In the genomic region with DNA sequence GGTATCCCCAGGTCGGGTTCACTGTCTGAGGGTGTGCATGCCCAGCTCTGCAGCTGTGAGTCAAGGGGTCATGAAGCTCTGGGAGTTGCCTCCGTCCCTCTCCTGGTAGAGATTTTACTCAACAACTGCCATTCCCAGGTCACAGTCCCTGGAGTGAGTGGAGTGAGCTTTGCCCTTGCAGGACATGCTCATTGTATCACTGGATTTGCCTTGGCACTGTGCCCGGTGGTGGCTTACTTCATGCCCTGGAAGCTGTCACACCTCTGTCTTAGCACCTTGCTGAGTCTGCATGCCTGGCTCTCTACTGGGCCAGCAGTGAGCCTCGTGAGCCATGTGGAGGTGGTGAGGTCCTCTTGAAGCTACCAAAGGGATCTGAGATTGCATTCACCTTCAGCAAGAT, we compare ENCODE assay signal across 11 mouse cellular contexts.
DNase-seq lines count a peak whose midpoint lies in the region; ATAC-seq lines count a peak whose summit lies in the region.
"Had no signal": no experiment of that assay in that cellular context is flagged by ENCODE, and none has a peak within 500 bp of the region (broad histone marks: within the 10 kb centered on the region; RNA-seq: fewer than 3 reads in every experiment).

No protein-coding gene starts in this region.

- no peak for DNase-seq in liver, embryonic 11.5 days (ENCODE audit: low spot score)
- peak; percentile 37 to 60 for DNase-seq in lung, postnatal 4 days
- DNase-seq in frontal cortex, postnatal 36 days (ENCODE audit: low spot score in 2 of 2), result no peak
- no peak for DNase-seq in midbrain, embryonic 11.5 days (ENCODE audit: low spot score, missing footprints)
- DNase-seq: right cerebral cortex, adult 18-20 months had no signal

- no peak overlapping the region for H3K4me3 ChIP-seq in liver, embryonic 16.5 days (ENCODE audit: low read depth, low read length)
- no peak overlapping the region for H3K4me3 ChIP-seq in liver, embryonic 11.5 days (ENCODE audit: low read depth, low read length)
- no peak overlapping the region for H3K4me3 ChIP-seq in heart, embryonic 14.5 days (ENCODE audit: control insufficient read depth in 1 of 2, insufficient read depth in 1 of 2, low read depth in 1 of 2, low read length in 2 of 2)
- H3K4me3 ChIP-seq in kidney, embryonic 16.5 days (ENCODE audit: low read length), result no peak overlapping the region
- no peak overlapping the region for H3K4me3 ChIP-seq in midbrain, embryonic 15.5 days
- no peak overlapping the region for H3K4me3 ChIP-seq in midbrain, embryonic 11.5 days (ENCODE audit: low read depth, low read length)

- no peak overlapping the region for H3K9ac ChIP-seq in liver, embryonic 16.5 days (ENCODE audit: low read depth, low read length)
- no peak overlapping the region for H3K9ac ChIP-seq in liver, embryonic 11.5 days (ENCODE audit: low read depth, low read length)
- H3K9ac ChIP-seq in heart, embryonic 14.5 days (ENCODE audit: low read length), result no peak overlapping the region
- no peak overlapping the region for H3K9ac ChIP-seq in kidney, embryonic 16.5 days (replicated peaks; ENCODE audit: low read length)
- H3K9ac ChIP-seq in midbrain, embryonic 15.5 days, result no peak overlapping the region
- H3K9ac ChIP-seq in midbrain, embryonic 11.5 days (ENCODE audit: low read length), result no peak overlapping the region

- ATAC-seq in liver, embryonic 16.5 days (ENCODE audit: low read depth), result peak; percentile 74
- ATAC-seq in liver, embryonic 11.5 days (replicated peaks; ENCODE audit: low FRiP score), result no peak
- ATAC-seq in heart, embryonic 14.5 days (ENCODE audit: insufficient number of reproducible peaks, insufficient read depth, low FRiP score, low read depth), result peak; percentile 81
- ATAC-seq in kidney, embryonic 16.5 days (ENCODE audit: low FRiP score, low TSS enrichment), result 0 out of 2 replicates have a peak, but pooled peaks have one; percentile 3
- ATAC-seq in midbrain, embryonic 15.5 days (replicated peaks), result no peak
- ATAC-seq in midbrain, embryonic 11.5 days (ENCODE audit: low FRiP score), result no peak
- ATAC-seq: forebrain, embryonic 16.5 days had no signal

- no peaks in the 10 kb centered on the region for H3K9me3 ChIP-seq in liver, embryonic 16.5 days (replicated peaks; ENCODE audit: control insufficient read depth, low read length)
- no peaks in the 10 kb centered on the region for H3K9me3 ChIP-seq in liver, embryonic 11.5 days (ENCODE audit: control insufficient read depth, low read length)
- no peaks in the 10 kb centered on the region for H3K9me3 ChIP-seq in heart, embryonic 14.5 days (ENCODE audit: control insufficient read depth, low read length)
- H3K9me3 ChIP-seq in kidney, embryonic 16.5 days (ENCODE audit: low read length), result no peaks in the 10 kb centered on the region
- no peaks in the 10 kb centered on the region for H3K9me3 ChIP-seq in midbrain, embryonic 15.5 days
- H3K9me3 ChIP-seq in midbrain, embryonic 11.5 days (ENCODE audit: control insufficient read depth, low read length), result no peaks in the 10 kb centered on the region

- no peaks in the 10 kb centered on the region for H3K36me3 ChIP-seq in liver, embryonic 16.5 days (ENCODE audit: control insufficient read depth, insufficient read depth)
- H3K36me3 ChIP-seq in liver, embryonic 11.5 days (ENCODE audit: control insufficient read depth, insufficient read depth, low read length), result no peaks in the 10 kb centered on the region
- H3K36me3 ChIP-seq in heart, embryonic 14.5 days (ENCODE audit: control insufficient read depth, insufficient read depth, low read length), result no peaks in the 10 kb centered on the region
- H3K36me3 ChIP-seq in kidney, embryonic 16.5 days (ENCODE audit: insufficient read depth, low read length), result no peaks in the 10 kb centered on the region
- no peaks in the 10 kb centered on the region for H3K36me3 ChIP-seq in midbrain, embryonic 15.5 days (replicated peaks)
- no peaks in the 10 kb centered on the region for H3K36me3 ChIP-seq in midbrain, embryonic 11.5 days (ENCODE audit: control insufficient read depth, insufficient read depth, low read length)

- WGBS in liver, embryonic 16.5 days (ENCODE audit: insufficient replicate concordance), result 61% methylated on average over 4 of the region's 4 CpGs
- 73% methylated on average over 4 of the region's 4 CpGs for WGBS in liver, embryonic 11.5 days
- WGBS in heart, embryonic 14.5 days, result 27% methylated on average over 4 of the region's 4 CpGs
- 77% methylated on average over 4 of the region's 4 CpGs for WGBS in kidney, embryonic 16.5 days
- WGBS in midbrain, embryonic 15.5 days, result 88% methylated on average over 4 of the region's 4 CpGs
- 86% methylated on average over 4 of the region's 4 CpGs for WGBS in midbrain, embryonic 11.5 days

- no peak overlapping the region for H3K27ac ChIP-seq in liver, embryonic 16.5 days (ENCODE audit: low read length)
- H3K27ac ChIP-seq in liver, embryonic 11.5 days (ENCODE audit: low read depth, low read length), result no peak overlapping the region
- peak overlapping the region; percentile 40 to 64 for H3K27ac ChIP-seq in heart, embryonic 14.5 days (replicated peaks in 1 of 2; ENCODE audit: control insufficient read depth in 1 of 2, insufficient read depth in 1 of 2, low read depth in 2 of 2, low read length in 2 of 2)
- H3K27ac ChIP-seq in kidney, embryonic 16.5 days (ENCODE audit: low read length), result no peak overlapping the region
- no peak overlapping the region for H3K27ac ChIP-seq in midbrain, embryonic 15.5 days
- H3K27ac ChIP-seq in midbrain, embryonic 11.5 days (ENCODE audit: low read depth, low read length), result no peak overlapping the region
- H3K27ac ChIP-seq: macrophage had no signal

- no peaks in the 10 kb centered on the region for H3K4me1 ChIP-seq in liver, embryonic 16.5 days (ENCODE audit: control insufficient read depth, low read depth, low read length)
- peaks cover 5% of the 10 kb centered on the region for H3K4me1 ChIP-seq in liver, embryonic 11.5 days (replicated peaks; ENCODE audit: control insufficient read depth, insufficient read depth, low read length)
- peaks cover 30 to 51% of the 10 kb centered on the region in 2 experiments for H3K4me1 ChIP-seq in heart, embryonic 14.5 days (ENCODE audit: control insufficient read depth in 2 of 2, insufficient read depth in 2 of 2, low read length in 2 of 2)
- peaks cover 35% of the 10 kb centered on the region for H3K4me1 ChIP-seq in kidney, embryonic 16.5 days (ENCODE audit: insufficient read depth, low read length)
- H3K4me1 ChIP-seq in midbrain, embryonic 15.5 days, result peaks cover 13% of the 10 kb centered on the region
- peaks cover 4% of the 10 kb centered on the region for H3K4me1 ChIP-seq in midbrain, embryonic 11.5 days (ENCODE audit: control insufficient read depth, insufficient read depth, low read length)

- no peaks in the 10 kb centered on the region for H3K27me3 ChIP-seq in liver, embryonic 16.5 days (ENCODE audit: control insufficient read depth, insufficient read depth, low read depth, low read length)
- no peaks in the 10 kb centered on the region for H3K27me3 ChIP-seq in liver, embryonic 11.5 days (replicated peaks; ENCODE audit: control insufficient read depth, insufficient read depth, low read length)
- no peaks in the 10 kb centered on the region for H3K27me3 ChIP-seq in heart, embryonic 14.5 days (ENCODE audit: control insufficient read depth, insufficient read depth, low read length)
- no peaks in the 10 kb centered on the region for H3K27me3 ChIP-seq in kidney, embryonic 16.5 days (ENCODE audit: insufficient read depth, low read length)
- H3K27me3 ChIP-seq in midbrain, embryonic 15.5 days (replicated peaks), result no peaks in the 10 kb centered on the region
- no peaks in the 10 kb centered on the region for H3K27me3 ChIP-seq in midbrain, embryonic 11.5 days (ENCODE audit: control insufficient read depth, insufficient read depth, low read length)

- no peak overlapping the region for H3K4me2 ChIP-seq in liver, embryonic 16.5 days (ENCODE audit: low read depth, low read length)
- H3K4me2 ChIP-seq in liver, embryonic 11.5 days, result no peak overlapping the region
- no peak overlapping the region for H3K4me2 ChIP-seq in heart, embryonic 14.5 days (ENCODE audit: low read length)
- H3K4me2 ChIP-seq in kidney, embryonic 16.5 days (replicated peaks; ENCODE audit: low read depth, low read length), result no peak overlapping the region
- H3K4me2 ChIP-seq in midbrain, embryonic 15.5 days, result no peak overlapping the region
- H3K4me2 ChIP-seq in midbrain, embryonic 11.5 days, result no peak overlapping the region

Comparison
In these comparisons a context has a peak if more than half of its experiments do, and no peak if none do; other contexts are left out.
1. ATAC-seq: peak in liver, embryonic 16.5 days (single experiment), heart, embryonic 14.5 days (single experiment) and kidney, embryonic 16.5 days (single experiment); none in liver, embryonic 11.5 days (single experiment), midbrain, embryonic 15.5 days (single experiment) and midbrain, embryonic 11.5 days (single experiment).
2. H3K27ac ChIP-seq: peak in heart, embryonic 14.5 days (2 of 2); none in liver, embryonic 16.5 days (single experiment), liver, embryonic 11.5 days (single experiment), kidney, embryonic 16.5 days (single experiment), midbrain, embryonic 15.5 days (single experiment) and midbrain, embryonic 11.5 days (single experiment).
3. DNase-seq: peak in lung, postnatal 4 days (2 of 2); none in liver, embryonic 11.5 days (single experiment), frontal cortex, postnatal 36 days (0 of 2) and midbrain, embryonic 11.5 days (single experiment).